Mouse (Mus musculus) midbrain, embryonic 13.5 days (tissue): ENCODE data around the gene Serinc3. TPM values are rescaled to one million over a fixed set of nuclear protein-coding genes. Genes with fewer than 3 reads are reported as not detected.
A peak's percentile ranks its signal among the peaks of the same experiment; 100 is the strongest.
"Not testable (repeated sequence)": the region's sequence is repeated elsewhere in the genome, so short reads cannot be mapped to it uniquely, and the experiment has no call there.

Experiments
- ATAC-seq: fragments of 200-750 bp; cut with Nextera tagmentation; 2 replicates; pipeline ENCODE4 v1.8.0; 2017; ENCODE audit warnings: mild to moderate bottlenecking, moderate TSS enrichment, moderate library complexity
- H3K27ac ChIP-seq: fragments of 300-500 bp; sonication (generic); 2 replicates; pipeline ENCODE4 v1.5.1; 2015; ENCODE audit warnings: inconsistent platforms, mild to moderate bottlenecking, moderate library complexity
- H3K27me3 ChIP-seq: fragments of 300-500 bp; sonication (generic); 2 replicates; pipeline ENCODE4 v1.6.1; 2015; ENCODE audit warnings: mild to moderate bottlenecking, inconsistent platforms
- H3K36me3 ChIP-seq: fragments of 300-500 bp; sonication (generic); 2 replicates; pipeline ENCODE4 v1.6.1; 2015; ENCODE audit warnings: mild to moderate bottlenecking, inconsistent platforms
- H3K4me1 ChIP-seq: fragments of 300-500 bp; sonication (generic); replicated peaks from 2 replicates; pipeline ENCODE4 v1.6.1; 2015; ENCODE audit warnings: inconsistent platforms
- H3K4me2 ChIP-seq: fragments of 300-500 bp; sonication (generic); replicated peaks from 2 replicates; pipeline ENCODE4 v1.6.1; 2015; ENCODE audit warnings: moderate library complexity, mild to moderate bottlenecking, inconsistent platforms
- H3K4me3 ChIP-seq: fragments of 300-500 bp; sonication (generic); replicated peaks from 2 replicates; pipeline ENCODE4 v1.5.1; 2015; ENCODE audit warnings: mild to moderate bottlenecking, inconsistent platforms
- H3K9ac ChIP-seq: fragments of 300-500 bp; sonication (generic); replicated peaks from 2 replicates; pipeline ENCODE4 v1.6.1; 2015; ENCODE audit warnings: mild to moderate bottlenecking, inconsistent platforms
- H3K9me3 ChIP-seq: fragments of 300-500 bp; sonication (generic); 2 replicates; pipeline ENCODE4 v1.6.1; 2016; ENCODE audit warnings: mild to moderate bottlenecking, inconsistent platforms
- WGBS: fragments of 180-500 bp; shearing (Covaris S2); methylation state at CpG from one replicate; pipeline ENCODE4 v1.1.7; 2015; 5-methylcytosine and 5-hydroxymethylcytosine counted together
- polyA plus RNA-seq: library from polyadenylated mRNA; unstranded; fragments of >200 nt; fragmentation: Nextera tagmentation; extraction: Ambion mirVana; gene quantifications from 2 replicates; pipeline ENCODE4 v1.2.1, GENCODE M21; 2015

The Serinc3 gene
- polyA plus RNA-seq, 1 experiment from 2014 or later: 31.7 TPM

DNA sequence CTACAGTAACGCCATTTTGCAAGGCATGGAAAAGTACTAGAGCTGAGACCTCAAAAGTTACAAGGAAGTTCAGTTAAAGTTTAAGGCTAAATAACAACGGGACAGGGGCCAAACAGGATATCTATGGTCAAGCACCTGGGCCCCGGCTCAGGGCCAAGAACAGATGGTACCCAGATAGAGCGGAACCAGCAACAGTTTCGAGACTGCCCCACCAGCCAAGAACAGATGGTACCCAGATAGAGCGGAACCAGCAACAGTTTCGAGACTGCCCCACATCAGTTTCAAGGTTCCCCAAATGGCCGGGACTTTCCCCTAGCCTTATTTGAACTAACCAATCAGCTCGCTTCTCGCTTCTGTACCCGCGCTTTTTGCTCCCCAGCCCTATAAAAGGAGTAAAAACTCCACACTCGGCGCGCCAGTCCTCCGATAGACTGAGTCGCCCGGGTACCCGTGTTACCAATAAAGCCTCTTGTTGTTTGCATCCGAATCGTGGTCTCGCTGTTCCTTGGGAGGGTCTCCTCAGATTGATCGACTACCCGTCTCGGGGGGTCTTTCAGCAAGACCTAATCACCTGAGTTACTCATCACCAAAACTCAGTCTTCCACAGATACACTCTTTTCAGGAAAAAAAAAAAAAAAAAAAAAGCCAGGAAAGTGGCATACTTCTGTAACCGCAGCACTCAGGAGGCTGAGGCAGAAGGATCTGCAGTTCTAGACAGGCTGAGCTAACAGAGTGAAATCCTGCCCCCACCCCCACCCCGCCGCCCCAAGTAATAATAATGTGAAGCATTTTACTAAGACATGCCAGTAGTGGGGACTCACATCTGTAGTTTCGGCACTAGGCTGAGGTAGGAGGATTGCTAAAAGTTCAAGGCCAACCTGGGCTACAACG is 2.0 kb downstream of the Serinc3 start:
- H3K27ac ChIP-seq: no peak overlapping the region
- no peaks in the 10 kb centered on the region for H3K9me3 ChIP-seq
- no peaks in the 10 kb centered on the region for H3K27me3 ChIP-seq
- no peak for ATAC-seq
- H3K4me1 ChIP-seq: peaks cover 46% of the 10 kb centered on the region
- H3K36me3 ChIP-seq: 0 out of 2 replicates have a peak, but pooled peaks cover 3% of the 10 kb centered on the region
- 91% methylated on average over 30 of the region's 30 CpGs for WGBS
- no peak overlapping the region for H3K9ac ChIP-seq
- H3K4me3 ChIP-seq: peak overlapping the region; percentile 83
- H3K4me2 ChIP-seq: peak overlapping the region; percentile 57

DNA sequence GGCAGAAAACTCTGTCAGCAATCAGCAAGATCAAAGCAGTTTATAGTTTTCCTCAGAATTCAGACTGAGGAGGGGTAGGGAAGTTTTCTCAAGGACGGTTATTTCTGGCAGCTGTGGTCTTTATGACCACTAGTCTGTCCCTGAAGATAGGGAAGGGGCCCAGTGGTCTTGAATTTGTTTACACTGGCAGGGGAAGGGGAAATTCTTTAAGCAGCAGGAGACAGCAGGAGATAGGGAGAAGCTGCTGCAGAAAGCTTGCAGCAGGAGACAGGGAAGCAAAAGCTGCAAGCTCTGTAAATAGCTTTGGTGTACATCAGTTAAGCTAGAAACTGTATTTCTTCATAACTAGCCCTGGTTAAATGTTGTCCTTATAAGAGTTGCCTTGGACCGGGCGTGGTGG is 3.2 kb downstream of the Serinc3 start:
- Histone ChIP-seq H3K9ac (no peak overlapping the region), H3K4me1 (peaks cover 50% of the 10 kb centered on the region), H3K27me3 (no peaks in the 10 kb centered on the region), H3K9me3 (no peaks in the 10 kb centered on the region), H3K36me3 (0 out of 2 replicates have a peak, but pooled peaks cover 4% of the 10 kb centered on the region), H3K4me2 (no peak overlapping the region), H3K4me3 (no peak overlapping the region), H3K27ac (no peak overlapping the region)
- 90% methylated on average over 3 of the region's 3 CpGs for WGBS
- no peak for ATAC-seq

DNA sequence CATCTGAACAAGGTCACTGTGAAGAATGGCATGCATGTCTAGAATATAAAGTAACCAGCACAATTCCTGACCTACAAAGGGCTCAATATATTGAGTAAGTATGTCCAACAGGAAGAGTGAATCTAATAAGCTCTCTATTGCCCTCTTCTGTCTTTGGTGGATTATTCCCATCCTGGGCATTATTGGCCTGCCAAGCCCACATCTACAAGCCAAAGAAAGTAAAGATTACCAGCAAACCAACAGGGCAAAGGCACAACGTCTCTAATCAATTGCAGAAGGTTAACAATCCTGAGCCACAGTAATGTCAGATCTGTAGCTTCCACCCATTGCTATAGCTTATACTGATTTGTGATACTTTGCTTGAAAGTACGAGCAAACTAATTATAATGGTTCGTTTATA is 4.4 kb downstream of the Serinc3 start:
- H3K27me3 ChIP-seq: no peaks in the 10 kb centered on the region
- H3K4me1 ChIP-seq: peaks cover 49% of the 10 kb centered on the region
- H3K9ac ChIP-seq: no peak overlapping the region
- no peak for ATAC-seq
- peaks cover 6% of the 10 kb centered on the region; the same call in 1 of the 2 replicates for H3K36me3 ChIP-seq
- WGBS: 83% methylated on average over 3 of the region's 3 CpGs
- H3K27ac ChIP-seq: no peak overlapping the region
- H3K4me3 ChIP-seq: no peak overlapping the region
- no peak overlapping the region for H3K4me2 ChIP-seq
- H3K9me3 ChIP-seq: no peaks in the 10 kb centered on the region

DNA sequence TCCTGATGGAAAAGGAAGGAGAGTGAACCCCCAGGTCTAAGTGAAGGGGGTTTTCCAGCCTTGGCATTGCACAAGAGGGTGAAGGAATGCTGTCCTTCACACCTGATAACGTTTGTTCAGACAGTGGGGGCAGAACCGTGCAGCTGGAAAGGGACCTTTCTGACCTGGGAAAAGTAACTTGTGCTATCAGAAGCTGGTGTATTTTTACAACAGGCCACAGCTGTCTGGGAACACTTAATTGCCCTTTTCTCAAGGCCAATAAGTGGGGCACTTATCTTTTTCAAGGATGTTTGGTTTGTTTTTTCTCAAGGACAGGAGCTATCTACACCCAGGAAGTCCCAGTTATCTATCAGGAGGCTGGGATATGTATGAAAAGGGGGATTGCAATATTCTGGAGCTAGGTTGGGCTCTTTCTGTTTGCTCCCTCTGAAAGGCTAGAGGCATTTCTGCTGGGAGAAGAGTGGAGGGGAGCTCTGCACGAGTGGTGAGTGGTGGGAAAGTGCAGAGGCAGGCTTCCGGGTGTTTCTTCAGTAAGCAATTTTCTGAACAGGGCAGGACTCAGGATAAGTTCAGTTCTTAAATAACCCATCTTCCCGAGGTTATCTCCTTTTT is 7.2 kb downstream of the Serinc3 start:
- Histone ChIP-seq H3K27me3 (no peaks in the 10 kb centered on the region), H3K9me3 (no peaks in the 10 kb centered on the region), H3K36me3 (peaks cover 24% of the 10 kb centered on the region), H3K4me1 (peaks cover 32% of the 10 kb centered on the region), H3K4me2 (no peak overlapping the region), H3K27ac (no peak overlapping the region), H3K9ac (no peak overlapping the region), H3K4me3 (no peak overlapping the region)
- no peak for ATAC-seq
- 78% methylated on average over 5 of the region's 5 CpGs for WGBS

DNA sequence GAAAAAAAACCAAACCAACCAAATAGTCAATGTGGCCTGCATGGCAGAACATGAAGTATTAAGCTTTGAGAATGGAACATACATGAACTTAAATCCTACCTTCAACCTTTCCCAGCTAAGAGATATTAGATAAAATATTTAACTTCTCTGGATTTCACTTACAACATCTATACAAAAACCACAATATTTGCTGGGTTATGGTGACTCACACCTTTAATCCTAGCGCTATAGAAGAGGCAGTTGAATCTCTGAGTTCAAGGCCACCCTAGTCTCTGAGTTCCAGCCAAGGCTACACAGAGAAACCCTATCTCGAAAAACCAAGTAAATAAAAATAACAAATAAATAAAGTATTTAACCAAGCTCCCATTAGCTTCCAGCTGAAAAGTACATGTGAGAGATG is 8.9 kb downstream of the Serinc3 start:
- Histone ChIP-seq H3K4me3 (no peak overlapping the region), H3K27ac (no peak overlapping the region), H3K9ac (no peak overlapping the region), H3K4me2 (no peak overlapping the region), H3K9me3 (no peaks in the 10 kb centered on the region), H3K36me3 (peaks cover 41% of the 10 kb centered on the region), H3K4me1 (peaks cover 20% of the 10 kb centered on the region), H3K27me3 (no peaks in the 10 kb centered on the region)
- WGBS: 97% methylated on average over 2 of the region's 2 CpGs
- no peak for ATAC-seq

DNA sequence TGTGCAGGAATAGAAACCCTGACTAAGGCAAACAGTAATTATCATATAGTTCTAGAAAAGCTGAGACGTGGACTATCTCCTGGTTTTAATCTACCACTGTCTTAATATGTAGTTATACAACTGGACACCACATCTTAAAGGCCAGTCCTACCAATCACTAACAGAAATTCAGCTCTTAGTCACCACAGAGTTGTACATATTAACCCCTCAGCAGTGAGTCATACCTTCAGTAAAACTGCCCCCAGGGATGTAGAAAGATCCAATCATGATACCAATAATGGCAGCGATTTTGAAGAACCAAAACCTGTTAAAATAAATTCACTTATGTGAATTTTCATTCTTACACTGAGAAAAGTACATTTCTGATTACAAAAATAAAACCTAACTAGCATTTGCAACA is 10.7 kb downstream of the Serinc3 start:
- Histone ChIP-seq H3K4me1 (peaks cover 7% of the 10 kb centered on the region), H3K27ac (no peak overlapping the region), H3K9me3 (no peaks in the 10 kb centered on the region), H3K9ac (no peak overlapping the region), H3K4me2 (no peak overlapping the region), H3K27me3 (no peaks in the 10 kb centered on the region), H3K4me3 (no peak overlapping the region), H3K36me3 (peaks cover 55% of the 10 kb centered on the region)
- no peak for ATAC-seq
- 92% methylated on average over 2 of the region's 2 CpGs for WGBS

DNA sequence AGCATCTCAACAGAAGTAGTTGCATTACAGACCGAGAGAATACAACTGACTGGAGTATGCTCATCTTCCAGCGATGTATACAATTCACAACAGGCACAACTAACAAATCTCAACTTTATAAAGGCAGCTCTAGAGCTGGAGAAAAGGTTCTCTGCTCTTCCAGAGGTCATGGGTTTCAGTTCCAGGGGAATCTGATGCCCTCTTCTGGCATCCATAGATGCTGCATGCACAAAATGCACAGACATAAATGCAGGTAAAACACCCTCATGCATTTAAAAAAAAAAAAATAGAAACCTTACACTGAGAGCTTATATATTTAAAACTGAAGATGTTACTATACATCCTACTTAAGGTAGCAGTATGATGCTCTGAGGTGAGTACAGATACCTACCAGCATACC is 13.2 kb downstream of the Serinc3 start:
- Histone ChIP-seq H3K27ac (no peak overlapping the region), H3K4me1 (no peaks in the 10 kb centered on the region), H3K4me3 (no peak overlapping the region), H3K4me2 (no peak overlapping the region), H3K27me3 (no peaks in the 10 kb centered on the region), H3K9ac (no peak overlapping the region), H3K36me3 (peaks cover 77% of the 10 kb centered on the region), H3K9me3 (no peaks in the 10 kb centered on the region)
- ATAC-seq: no peak
- 97% methylated on average over 2 of the region's 2 CpGs for WGBS

DNA sequence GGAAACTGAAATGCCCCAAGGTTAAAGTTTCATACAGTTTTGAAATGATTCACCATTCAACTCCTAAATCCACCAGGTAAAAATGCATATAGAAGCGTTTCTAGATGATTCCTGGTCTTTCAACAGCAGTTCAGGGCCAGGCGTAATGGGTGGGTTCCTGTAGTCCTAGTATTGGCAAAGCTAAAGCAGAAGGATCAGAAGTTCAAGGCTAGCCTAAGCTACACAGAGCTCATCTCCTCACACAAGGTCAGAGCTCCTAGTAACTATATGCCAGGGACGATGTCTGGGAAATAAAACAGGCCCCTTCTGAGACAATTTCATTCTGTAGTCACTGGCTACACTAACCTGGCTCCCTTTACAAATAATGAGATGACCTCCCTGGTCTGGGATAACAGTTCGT is 13.7 kb downstream of the Serinc3 start:
- Histone ChIP-seq H3K9me3 (no peaks in the 10 kb centered on the region), H3K4me2 (no peak overlapping the region), H3K4me3 (no peak overlapping the region), H3K36me3 (peaks cover 80% of the 10 kb centered on the region), H3K4me1 (no peaks in the 10 kb centered on the region), H3K27me3 (no peaks in the 10 kb centered on the region), H3K27ac (no peak overlapping the region), H3K9ac (no peak overlapping the region)
- 93% methylated on average over 4 of the region's 4 CpGs for WGBS
- ATAC-seq: no peak

DNA sequence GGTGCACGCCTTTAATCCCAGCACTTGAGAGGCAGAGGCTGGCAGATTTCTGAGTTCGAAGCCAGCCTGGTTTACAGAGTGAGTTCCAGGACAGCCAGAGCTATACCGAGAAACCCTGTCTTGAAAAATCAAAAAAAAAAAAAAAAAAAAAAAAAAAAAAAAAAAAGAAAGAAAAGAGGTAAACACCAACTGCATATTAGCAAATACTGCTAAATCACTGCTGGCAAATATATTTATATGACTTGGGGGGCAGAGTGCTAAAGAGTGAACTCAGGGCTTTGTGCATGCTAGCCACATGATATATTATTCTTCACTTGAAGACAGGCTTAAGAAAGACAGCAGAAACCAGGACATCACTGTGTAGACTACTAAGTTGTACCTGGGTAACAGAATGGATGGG is 23.5 kb downstream of the Serinc3 start:
- H3K9ac ChIP-seq, H3K4me3 ChIP-seq, H3K9me3 ChIP-seq, H3K4me1 ChIP-seq, H3K4me2 ChIP-seq, ATAC-seq, H3K27ac ChIP-seq, H3K27me3 ChIP-seq: not testable (repeated sequence)
- WGBS: 92% methylated on average over 3 of the region's 3 CpGs
- H3K36me3 ChIP-seq: peaks cover 85% of the 10 kb centered on the region

DNA sequence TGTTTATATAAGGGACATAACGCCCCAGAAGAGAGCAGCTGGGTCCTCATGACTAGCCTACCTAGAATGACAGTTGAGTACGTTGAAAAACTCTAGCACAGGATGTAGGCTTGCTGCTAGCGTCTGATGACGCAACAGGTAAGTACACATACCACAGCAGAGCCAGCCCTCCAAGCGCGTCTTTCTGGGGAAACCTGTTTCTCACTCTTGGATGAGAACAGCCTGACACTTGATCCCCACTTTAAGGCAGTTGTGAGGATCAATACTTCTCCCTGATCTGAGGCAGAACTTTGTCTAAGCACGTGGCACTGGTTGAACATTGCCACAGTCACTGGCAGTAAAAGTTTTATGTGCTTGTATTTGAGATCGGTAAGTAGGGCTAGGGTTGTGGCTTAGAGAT is 24.5 kb downstream of the Serinc3 start:
- WGBS: 92% methylated on average over 8 of the region's 8 CpGs
- Histone ChIP-seq H3K36me3 (peaks cover 84% of the 10 kb centered on the region), H3K4me2 (no peak overlapping the region), H3K27me3 (no peaks in the 10 kb centered on the region), H3K4me1 (no peaks in the 10 kb centered on the region), H3K9ac (no peak overlapping the region), H3K4me3 (no peak overlapping the region), H3K27ac (no peak overlapping the region), H3K9me3 (no peaks in the 10 kb centered on the region)
- no peak for ATAC-seq

DNA sequence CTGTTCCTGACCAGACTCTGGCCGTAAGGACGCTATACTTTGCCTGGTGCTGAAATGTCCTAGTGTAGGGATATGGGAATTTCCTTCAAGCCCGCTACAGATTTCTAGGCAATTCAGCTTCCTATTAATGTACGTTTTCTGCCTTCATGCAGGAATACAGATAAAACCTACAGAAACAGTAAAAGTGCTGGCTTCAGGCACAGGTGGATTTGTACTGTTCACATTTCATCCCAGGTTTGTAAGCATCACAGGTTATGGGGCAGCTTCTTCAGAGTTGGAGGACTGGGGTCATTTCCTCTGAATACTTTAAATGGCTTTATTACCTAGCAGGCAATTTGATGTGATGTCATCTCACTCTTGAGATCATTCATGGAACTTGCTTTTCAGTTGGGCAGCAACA is 27.1 kb downstream of the Serinc3 start:
- ATAC-seq: no peak
- WGBS: 94% methylated on average over 4 of the region's 4 CpGs
- Histone ChIP-seq H3K4me2 (no peak overlapping the region), H3K4me3 (no peak overlapping the region), H3K9me3 (no peaks in the 10 kb centered on the region), H3K27ac (no peak overlapping the region), H3K9ac (no peak overlapping the region), H3K4me1 (no peaks in the 10 kb centered on the region), H3K27me3 (no peaks in the 10 kb centered on the region), H3K36me3 (peaks cover 89% of the 10 kb centered on the region)

DNA sequence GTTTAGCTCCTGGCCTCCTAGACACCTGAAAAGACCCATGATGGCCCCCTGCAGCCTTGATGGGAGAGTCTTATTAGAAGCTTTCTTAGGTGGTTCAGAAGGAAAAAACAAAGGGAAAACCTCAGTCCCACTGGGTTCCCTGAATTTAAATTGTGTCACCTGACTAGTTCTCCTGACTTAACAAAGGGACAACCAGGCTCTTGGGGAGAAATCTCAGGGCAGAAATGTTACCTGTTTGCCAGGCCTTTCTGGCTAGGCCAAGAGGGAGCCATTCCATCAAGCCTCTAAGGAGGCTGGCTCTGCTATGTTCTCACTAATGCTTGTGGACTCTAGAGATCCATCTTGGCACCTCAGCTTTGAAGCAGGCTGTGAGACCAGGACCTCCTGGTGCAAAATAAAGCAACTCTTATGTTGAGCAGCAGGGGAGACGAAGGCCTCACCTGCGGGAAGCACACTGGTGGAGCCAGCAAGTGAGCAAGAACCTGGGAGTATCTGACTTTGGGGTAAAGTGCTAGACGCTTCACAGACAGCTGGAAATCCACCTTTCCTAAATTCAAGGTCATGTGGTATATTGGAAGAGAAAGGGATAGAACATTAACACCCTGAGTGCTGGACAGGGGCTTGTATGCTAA is 27.6 kb downstream of the Serinc3 start:
- Histone ChIP-seq H3K36me3 (peaks cover 88% of the 10 kb centered on the region), H3K27ac (no peak overlapping the region), H3K27me3 (no peaks in the 10 kb centered on the region), H3K9ac (no peak overlapping the region), H3K4me2 (no peak overlapping the region), H3K4me3 (no peak overlapping the region), H3K4me1 (no peaks in the 10 kb centered on the region), H3K9me3 (no peaks in the 10 kb centered on the region)
- no peak for ATAC-seq
- WGBS: 88% methylated on average over 3 of the region's 3 CpGs
